Mouse (Mus musculus) embryo, embryonic 11.5 days (tissue): Measurements from ENCODE around the gene Dtx1.
A peak's percentile ranks its signal among the peaks of the same experiment; 100 is the strongest.

Source experiments
- DNase-seq: peaks from one replicate; pipeline ENCODE4 v3.0.0-alpha.2; 2012; ENCODE audit warnings: low read depth, low spot score

The Dtx1 gene

DNA sequence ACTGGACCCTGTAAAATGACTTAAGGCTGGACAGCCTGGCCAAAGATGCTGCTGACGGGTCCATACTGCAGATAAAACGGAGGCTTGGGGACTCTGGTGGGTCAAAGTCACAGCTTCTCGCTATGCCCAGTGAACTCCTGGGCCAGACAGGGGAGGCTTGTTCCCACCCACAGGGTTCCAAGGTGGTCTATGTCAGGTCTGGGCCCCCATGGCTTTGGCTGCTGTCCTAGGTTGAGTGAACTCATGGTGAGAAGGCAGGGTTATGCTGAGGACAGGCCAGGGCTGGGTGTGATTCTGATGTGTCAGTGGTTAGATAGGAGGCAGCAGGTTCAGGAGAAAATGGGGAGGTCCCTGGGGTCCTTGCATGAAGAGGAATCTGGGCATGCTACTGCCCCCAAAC lies 8.1 kb downstream of the Dtx1 start:
- DNase-seq: no peak

DNA sequence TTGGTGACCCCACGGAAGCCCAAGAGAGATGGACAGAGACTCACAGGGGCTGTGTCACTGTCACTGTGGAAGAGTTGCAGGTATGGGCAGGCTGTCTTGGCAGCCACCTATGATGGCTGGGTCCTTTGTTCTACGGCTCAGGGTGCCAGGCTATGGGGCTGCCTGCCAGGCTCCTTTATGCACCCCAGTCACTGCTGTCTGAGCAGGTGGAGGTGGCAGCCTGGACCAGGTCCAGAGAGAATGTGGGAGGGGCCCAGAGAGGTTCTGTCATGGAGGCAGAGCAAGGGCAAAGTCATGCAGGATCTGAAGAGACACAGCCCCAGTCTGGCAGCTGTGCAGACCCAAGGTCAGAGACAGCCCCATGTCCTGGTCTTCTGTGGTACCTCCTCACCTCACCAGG lies 8.8 kb downstream of the Dtx1 start:
- DNase-seq: no peak

DNA sequence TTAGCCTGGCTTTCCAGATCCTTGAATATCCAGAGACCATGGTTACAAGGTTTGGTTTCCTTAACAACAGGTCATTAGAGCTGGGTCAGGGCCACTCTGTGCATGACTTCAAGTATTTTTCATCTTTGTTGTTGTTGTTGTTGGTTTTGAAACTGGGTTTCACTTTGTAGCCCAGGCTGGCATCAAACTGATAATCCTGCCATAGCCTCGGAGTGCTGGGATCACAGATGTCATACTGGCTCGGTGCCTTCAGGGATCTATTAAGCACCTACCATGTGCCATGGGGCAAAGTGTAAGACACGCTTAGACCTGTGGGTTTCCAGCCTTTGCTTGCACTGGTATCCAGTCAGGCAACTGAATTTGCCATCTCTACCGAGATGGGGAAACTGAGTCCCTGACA lies 9.3 kb downstream of the Dtx1 start:
- DNase-seq: no peak

DNA sequence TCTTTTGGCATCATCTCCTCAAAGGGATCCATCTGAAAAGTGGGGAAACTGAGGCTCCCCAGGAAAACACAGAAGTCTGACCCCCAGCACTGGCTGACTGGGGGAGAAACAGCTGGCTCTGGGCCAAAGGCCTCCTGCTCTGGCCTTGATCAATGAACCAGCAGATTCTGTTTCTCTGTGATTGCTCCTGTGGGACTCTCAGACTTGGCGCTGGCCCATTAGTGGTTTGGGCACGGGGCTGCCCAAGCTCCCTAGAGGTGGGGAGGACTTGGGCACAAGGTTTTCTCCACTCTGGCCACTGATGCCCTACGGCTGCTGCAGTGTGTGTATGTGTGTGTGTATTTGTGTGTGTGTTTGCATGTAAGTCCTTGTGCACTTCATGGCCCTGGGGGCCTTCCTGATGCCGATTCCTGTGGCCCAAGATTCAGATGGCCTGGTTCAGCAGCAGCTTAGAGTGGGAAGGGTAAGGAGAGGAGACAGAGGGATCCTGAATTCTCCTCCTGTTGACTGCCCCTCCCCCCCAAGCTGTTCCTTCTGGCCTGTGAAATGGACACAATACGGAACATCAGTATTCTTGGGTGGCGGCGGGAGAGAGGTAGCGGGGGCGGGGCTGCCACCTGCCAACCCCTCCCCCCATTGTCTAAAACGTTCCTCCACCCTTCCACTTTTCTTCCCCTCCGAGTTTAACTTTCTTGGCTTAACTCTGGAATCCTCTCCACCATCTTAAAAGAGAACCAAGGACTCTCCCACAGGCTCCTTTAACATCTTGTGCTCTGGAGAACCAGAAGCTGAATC lies 10.5 kb downstream of the Dtx1 start:
- no peak for DNase-seq

DNA sequence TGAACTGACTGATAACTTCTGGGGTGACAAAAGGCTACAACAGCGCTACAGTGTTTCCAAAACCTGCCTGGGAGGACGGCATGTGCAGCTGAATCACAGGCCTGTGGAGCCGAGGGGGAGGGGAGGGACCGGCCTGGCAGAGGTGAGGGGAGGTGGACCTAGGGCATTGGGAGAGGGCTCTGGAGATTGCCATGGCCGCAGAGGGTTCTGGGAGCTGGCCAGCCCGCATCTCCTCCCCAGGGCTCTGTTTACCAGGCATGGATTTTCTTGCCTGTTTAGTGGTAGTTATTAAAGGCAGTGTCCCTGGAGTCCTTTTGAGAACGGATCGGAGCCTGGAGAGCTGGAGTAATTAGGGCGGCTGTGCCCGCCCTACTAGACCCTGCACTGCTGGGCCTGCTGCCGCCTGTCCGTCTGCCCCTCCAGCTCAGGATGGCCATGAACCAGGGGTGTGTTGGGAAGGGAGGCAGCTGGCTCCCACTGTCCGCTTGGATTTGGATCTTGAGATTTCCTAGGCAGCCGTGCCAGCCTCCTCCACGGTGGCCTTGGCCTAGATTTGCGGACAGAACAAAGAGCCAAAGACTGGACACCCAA lies 12.8 kb downstream of the Dtx1 start:
- no peak for DNase-seq

DNA sequence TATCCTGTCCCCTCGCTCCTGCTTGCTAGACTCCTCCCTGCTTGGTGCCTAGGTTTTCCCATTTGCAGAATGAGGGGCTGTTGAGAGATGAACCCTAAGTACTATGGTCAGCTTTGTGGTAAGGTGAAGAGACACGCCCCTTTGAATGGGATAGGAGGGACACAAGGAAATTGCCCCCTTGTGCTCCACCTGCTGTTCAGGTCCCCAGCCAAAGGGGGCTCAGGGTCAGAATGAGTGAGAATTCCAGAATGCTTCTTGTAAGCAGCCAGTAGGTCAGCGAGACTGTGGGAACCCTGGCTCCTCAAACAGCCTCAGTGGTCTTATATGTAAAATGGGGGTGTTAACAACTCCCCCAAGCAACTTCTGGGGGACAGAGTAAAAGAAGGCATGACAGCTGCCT lies 13.5 kb downstream of the Dtx1 start:
- DNase-seq: no peak

DNA sequence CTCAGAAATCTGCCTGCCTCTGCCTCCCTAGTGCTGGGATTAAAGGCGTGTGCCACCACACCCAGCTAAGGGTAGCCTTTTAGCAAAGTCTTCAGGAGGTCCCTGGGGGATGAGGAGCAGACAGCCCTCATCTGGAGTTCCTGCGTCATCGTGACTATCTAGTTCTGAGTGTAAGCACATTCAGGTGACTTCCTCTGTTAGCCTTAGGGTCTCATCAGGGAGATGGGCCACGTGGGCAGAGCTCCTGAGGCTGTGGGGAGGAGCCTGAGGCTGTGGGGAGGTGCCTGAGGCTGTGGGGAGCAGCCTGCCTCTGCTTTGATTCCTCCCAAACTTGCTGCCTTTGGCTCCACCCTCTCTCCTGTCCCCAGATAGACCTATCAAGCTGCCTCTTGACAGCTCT lies 14.9 kb downstream of the Dtx1 start:
- DNase-seq: no peak

DNA sequence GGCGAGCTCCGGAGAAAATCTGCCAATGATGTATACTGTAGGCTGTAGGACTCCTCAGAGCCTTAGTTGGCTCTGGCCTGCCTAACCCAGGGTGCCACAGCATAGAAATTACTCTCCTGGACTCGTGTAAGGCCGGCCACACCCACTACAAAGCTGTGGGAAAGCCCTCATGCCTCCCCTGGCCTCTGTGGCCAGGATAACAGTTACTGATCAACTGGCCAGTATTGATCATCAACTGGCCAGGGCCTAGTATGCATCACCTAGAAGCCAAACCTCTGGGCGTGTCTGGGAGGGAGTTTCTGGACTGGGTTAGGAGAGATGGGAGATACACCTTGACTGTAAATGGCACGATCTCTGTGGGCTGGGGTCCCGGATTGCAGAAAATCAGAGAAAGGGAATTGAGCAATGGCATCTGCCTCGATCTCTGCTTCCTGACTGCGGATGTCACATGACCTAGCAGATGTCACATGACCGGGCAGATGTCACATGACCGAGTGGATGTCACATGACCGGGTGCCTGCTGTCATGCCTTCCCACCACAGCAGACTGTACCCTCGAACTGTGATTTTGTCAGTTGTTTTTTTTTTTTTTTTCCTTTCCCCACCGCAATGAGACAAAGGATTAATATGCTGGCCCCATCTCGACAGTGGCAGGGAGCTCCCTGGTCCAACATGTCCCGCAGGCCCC lies 15.5 kb downstream of the Dtx1 start:
- DNase-seq: no peak

DNA sequence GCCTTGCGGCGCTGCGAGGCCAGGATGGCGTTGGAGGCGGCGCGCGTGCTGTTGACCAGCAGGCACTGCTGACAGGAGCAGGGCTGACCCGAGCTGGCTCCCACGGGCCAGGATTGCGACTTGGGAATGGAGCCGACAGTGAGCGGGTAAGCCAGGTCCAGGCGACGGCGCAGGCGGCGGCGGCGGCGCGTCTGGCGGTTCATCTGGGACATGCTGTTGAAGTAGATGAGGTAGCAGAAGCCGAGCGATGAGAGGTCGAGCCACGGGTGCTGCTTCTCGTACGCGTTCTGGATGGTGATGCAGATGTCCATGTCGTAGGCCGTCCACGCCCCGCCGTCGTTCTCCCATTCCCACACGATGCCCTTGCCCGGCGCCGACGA lies 17.0 kb downstream of the Dtx1 start:
- no peak for DNase-seq

DNA sequence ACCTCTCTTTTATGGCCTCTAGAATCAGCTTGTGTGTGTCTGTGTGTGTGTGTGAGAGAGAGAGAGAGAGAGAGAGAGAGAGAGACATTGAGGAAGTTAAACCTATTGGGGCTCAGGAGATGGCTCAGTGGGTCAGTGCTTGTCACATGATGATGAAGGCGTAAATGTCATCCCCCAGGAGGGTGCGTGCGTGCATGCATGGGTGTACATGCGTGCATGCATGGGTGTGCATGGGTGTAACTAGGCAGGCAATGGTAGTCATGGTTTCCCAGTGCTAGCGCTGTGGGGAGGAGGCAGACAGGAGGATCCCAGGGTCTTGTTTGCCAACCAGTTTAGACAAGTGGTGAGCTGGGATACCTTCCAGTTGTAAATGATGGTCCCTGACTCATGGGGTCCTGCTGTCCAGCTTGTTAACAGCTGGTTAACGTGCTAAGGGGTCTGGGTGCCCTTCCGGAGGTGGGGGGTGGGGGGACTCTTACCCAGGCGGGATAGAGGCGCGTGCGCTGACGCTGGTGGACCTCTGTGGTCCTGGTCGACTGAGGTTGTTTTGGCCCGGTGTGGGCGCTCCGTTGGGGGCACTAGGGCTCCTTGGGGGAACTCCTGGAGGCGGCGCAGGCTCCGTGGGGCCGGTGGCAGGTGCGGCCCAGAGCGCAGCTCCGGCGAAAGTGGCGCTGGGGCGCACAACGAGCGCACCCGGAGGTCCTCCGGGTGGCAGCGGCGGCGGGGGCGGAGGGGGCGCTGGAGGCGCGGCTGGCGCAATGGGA lies 17.6 kb downstream of the Dtx1 start:
- no peak for DNase-seq

DNA sequence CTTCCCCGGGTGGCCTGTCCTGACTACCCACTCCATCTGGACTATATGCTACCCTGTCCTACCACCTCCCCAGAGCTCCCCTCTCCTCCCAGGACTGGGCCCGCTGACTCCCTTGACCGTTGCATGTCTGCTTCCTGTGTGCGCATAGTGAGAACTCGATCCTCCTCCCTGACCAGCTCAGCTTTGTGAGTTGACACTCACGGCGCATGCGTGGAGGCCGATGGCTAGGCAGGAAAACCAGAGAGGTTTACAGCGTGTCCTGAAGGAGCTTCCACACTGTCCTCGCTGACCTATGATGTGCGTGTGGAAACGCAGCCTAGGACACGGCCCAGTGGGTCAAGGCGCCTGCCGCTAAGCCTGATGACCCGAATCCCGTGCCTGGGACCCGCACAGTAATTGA lies 19.7 kb downstream of the Dtx1 start:
- DNase-seq: no peak

DNA sequence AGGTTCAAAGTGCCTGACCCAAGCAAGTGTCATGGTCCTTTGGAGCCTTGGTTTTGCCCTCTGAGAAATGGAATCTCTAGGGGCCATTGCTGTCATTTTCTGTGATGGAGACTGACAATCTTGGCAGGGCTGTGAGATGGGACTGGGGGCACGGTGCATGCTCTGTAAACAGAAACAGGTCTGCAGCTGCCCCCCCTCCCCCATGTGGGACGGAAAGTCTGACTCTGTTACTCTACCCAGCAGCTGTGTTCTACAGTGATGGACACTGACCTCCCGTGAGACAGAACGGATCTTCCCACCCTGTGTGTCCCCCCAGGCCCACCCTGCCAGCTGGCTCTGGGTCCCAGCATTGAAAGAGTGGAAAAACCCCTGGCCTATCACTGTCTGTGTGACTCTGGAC lies 21.3 kb downstream of the Dtx1 start:
- DNase-seq: no peak

DNA sequence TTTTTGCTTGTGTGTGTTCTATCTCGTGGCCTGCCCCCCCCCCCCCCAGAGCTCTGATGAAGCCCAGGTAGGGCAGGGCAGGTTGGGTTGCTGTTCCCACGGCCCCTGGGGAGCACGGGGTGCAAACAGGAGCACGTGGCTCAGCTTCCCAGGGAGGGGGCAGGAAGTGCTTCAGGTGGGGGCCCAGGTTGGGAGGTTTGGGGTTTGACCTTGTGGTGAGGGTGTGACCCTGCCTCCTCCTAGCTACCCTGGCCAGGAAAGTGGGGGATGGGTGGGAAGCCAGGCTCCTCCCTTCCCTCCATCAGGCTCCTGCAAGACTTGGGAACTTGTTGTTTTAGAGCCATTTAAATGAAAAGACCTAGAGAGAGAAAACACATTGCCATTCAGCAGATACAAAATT lies 23.3 kb downstream of the Dtx1 start:
- DNase-seq: no peak

DNA sequence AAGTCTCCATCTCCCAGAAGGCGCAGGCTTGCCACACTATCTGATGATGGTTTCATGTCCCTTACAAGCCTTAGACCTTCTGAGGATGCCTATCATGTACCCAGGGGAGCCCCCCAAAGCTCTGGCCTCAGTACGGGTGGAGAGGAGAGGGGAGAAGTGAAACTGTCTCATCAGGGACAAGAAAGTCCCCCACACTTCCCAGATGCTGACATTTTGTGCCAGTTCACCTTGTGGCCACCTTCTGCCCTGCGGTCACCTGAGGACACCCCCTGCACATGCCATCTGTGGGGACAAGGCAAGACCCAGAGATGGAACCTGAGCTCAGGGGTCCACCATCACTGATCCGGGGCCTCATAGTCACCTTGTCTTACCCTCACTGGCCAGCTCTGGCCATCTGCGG lies 23.8 kb downstream of the Dtx1 start:
- no peak for DNase-seq

DNA sequence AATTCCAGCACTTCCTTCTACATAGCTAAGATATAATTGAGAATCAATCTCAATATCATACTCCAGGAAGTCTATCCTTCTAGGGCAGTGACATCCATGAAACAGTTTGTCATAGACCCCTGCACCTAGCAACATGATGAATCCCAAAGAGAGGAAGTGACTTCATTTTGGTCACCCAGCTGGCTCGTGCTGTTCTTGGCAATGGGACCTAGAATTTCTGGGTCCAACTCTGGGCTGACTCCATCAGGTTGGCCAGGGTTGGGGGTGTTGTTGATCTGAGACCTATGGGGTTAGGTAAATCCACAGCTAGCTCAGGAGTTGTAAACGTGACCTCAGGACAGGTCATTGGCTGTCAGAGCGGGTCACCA lies 24.3 kb downstream of the Dtx1 start:
- DNase-seq: no peak

DNA sequence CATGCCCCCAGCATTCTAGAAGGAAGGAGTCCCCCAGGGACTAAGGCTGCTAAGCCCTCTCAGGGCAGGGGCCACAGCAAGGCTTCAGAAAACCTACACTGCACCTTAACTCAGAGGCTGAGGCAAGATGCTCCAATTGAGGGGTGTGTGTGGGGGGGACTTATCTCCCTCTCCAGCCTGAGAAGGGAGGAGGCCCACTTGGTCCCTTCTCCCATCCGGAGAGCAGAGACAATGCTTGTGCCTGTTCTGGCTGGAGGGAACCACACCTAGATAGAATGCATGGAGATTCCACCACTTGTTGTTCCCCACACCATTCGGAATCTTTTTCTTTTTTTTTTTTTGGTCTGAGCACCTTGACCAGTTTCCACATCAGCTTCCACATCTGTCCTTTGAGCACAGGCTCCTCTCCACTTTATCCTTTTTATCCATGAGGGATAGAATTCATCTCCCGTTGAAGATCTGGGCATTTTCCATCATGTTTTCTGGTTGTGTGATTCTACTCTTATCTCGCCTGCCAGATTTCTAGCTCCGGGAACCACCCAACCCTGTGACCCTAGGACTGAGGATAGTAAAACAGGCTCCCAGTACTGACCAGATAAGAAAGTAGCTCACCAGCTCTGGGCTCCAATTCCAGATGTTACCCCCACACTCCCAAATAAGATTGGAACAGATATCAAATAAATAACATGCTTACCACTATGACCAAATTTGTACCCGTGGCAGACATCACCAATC lies 24.8 kb downstream of the Dtx1 start:
- no peak for DNase-seq

DNA sequence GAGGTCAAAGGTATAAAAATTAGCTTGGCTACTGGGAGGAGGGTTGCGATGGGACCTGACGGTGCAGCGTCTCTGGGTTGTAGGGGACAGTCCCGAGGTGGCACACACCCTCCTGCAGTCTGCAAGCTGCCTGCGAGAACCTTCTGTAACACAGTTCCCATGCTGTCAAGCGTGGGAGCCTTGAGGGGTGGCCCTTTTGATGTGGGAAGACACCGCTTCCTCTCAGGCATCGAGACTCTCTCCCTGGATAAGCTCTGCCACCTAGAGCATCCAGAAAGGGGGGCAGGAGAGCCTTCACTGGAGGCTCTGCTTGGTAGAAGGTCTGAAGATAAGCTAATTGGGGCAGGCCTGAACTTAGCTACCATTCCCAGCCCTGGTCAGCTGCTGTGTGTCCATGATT lies 26.0 kb downstream of the Dtx1 start:
- no peak for DNase-seq

DNA sequence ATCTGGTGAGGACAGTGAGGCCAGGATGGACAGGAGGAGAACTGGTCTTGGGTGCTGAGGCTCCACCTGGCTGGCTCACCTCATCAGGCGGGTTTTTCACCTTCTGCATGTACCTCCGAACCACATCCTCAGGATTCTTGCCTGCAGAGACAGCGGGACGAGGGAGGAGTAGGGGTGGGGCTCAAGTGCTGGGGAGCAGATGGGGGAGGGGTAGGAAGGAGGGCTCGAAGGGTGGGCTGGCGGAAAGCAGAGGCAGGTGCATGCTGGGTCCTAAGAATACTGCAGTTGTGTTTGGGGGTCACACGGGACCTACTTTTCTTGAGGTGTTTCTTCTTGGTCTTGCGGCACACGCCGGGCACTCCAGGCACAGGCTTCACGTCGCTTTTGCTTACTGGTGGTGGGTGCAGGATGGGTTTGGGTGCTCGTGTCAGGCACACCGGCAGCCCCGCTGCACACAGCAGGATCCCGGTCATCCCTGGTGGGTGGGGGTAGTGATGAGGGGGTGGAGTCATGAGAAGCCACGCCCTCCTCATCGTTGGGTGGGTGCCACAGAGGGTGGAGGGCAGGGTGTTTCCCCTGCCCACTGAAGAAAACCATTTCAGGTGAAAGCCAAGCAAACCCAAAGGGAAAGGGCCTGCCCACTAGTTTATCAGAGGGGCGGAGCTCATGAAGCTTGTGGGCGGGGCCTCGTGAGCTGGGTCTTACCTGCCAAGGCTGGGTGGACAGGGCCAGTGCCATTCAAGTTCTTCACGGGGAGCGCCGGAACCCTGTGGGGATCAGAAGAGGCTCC lies 28.6 kb downstream of the Dtx1 start:
- no peak for DNase-seq

DNA sequence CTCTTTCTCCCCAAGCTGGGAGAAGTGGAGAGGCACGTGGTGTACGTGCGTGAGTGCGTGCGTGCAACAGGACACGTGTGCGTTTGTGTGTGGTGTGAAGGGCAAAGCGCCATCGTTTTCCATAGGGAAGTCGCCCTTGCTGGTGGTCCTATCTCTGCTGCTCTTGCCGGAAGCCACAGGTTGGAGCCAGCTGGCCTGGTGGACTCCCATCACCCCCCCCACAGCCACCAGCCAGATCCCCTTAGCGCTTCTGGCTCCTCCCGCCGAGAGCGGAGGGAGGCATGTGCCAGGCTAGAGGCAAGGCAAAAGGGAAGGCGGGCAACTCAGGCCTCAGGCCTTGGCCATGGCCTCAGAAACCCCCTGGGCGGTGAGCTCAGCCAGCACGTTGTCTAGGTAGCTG lies 30.8 kb downstream of the Dtx1 start:
- no peak for DNase-seq

DNA sequence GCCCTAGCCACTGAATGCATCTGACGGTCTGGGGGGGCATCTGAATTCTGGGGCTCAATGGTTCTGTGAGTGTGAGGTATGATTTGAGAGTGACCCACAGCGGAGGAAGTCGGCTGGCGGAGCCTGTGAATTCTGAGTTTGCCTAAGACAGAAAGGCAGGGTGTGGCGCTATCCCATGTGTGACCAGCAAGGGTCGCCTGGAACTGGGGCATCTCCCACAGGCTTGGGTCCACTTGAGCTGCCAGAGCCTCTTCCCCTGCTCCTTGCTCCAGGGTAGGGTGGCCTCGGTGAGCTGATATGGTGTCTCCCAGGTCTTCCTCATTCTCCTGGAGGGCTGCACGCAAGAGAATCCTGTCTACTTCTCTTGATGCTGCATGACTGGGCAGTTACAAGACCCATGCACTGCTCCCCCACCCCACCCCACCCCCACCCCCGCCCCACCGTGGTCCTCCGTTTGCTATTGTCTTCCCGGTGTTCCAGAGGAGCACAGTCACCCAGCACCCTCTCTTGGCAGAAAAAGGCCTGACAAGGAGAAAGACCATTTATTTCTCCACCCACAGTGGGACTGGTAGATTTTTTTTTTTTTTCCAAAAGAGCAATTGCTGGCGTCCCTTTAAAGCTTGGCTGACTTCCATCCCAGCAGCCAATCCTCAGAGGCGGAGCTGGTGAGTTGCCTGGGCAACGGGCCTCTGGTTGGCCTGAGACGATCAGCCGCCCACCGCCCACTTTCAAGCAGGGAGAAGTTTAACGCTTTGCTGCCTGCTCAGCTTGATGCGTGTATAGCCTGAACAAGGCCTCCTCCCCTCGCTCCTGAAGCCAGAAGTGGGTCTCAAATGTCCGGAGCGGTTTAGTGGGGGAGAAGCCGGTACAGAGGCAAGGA lies 31.8 kb downstream of the Dtx1 start:
- peak; percentile 86 for DNase-seq
